ENCODE assay signal across 22 mouse cellular contexts in the genomic region with DNA sequence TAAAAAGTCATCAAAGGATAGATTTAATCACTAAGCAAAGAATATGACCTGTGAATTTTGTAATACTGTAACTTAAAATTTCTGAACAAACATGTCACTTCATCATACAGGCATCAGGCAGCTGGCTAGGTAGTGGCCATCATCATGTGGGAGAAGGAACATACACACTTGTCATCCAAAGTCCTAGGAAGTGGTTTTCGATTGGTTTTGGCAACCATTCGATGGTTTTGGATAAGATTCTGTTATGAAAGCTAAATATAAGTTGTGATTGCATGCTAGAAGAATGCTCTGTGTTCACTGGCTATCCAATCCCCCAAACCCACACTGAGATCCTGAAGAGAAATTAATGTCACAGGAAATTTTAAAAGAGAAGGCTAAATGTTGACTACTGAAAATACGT.
"Had no signal": no experiment of that assay in that cellular context is flagged by ENCODE, and none has a peak within 500 bp of the region (broad histone marks: within the 10 kb centered on the region; RNA-seq: fewer than 3 reads in every experiment).

No protein-coding gene starts in this region.

- DNase-seq: liver, postnatal 0 days; lung, adult 2 months; lung, postnatal 14 days; lung, postnatal 36 days; midbrain, embryonic 14.5 days; retina, postnatal 1 day; right cerebral cortex, adult 18-20 months; right cerebral cortex, postnatal 25 days; right cerebral cortex, postnatal 4 days; spleen, adult 18-20 months; thymus, adult 18-20 months; thymus, postnatal 14 days; thymus, postnatal 36 days had no signal

- H3K27me3 ChIP-seq: liver, embryonic 15.5 days; lung, embryonic 15.5 days; megakaryocyte, embryonic 14.5 days; midbrain, embryonic 12.5 days; neural tube, embryonic 13.5 days; neural tube, embryonic 15.5 days had no signal

- ATAC-seq: liver, postnatal 0 days; lung, postnatal 0 days had no signal

- H3K4me1 ChIP-seq: liver, embryonic 15.5 days; lung, embryonic 15.5 days; megakaryocyte, embryonic 14.5 days; midbrain, embryonic 12.5 days; neural tube, embryonic 13.5 days; neural tube, embryonic 15.5 days had no signal

- H3K9ac ChIP-seq: liver, embryonic 15.5 days; liver, postnatal 0 days; lung, embryonic 15.5 days; midbrain, embryonic 12.5 days; neural tube, embryonic 13.5 days; neural tube, embryonic 15.5 days had no signal

- H3K9me3 ChIP-seq: liver, embryonic 15.5 days; lung, embryonic 15.5 days; megakaryocyte, embryonic 14.5 days; midbrain, embryonic 12.5 days; neural tube, embryonic 13.5 days; neural tube, embryonic 15.5 days had no signal

- H3K36me3 ChIP-seq: liver, embryonic 15.5 days; lung, embryonic 15.5 days; midbrain, embryonic 12.5 days; neural tube, embryonic 13.5 days; neural tube, embryonic 15.5 days had no signal

- H3K4me2 ChIP-seq: liver, embryonic 15.5 days; lung, embryonic 15.5 days; midbrain, embryonic 12.5 days; neural tube, embryonic 13.5 days; neural tube, embryonic 15.5 days had no signal

- H3K4me3 ChIP-seq: liver, embryonic 15.5 days; lung, embryonic 15.5 days; megakaryocyte, embryonic 14.5 days; midbrain, embryonic 12.5 days; myocyte; neural tube, embryonic 13.5 days; neural tube, embryonic 15.5 days had no signal

- H3K27ac ChIP-seq: liver, embryonic 15.5 days; lung, embryonic 15.5 days; macrophage; midbrain, embryonic 12.5 days; neural tube, embryonic 13.5 days; neural tube, embryonic 15.5 days had no signal
